Mouse (Mus musculus) kidney, embryonic 15.5 days (tissue): ENCODE data around the gene Ccdc194. TPM values are rescaled to one million over a fixed set of nuclear protein-coding genes. Genes with fewer than 3 reads are reported as not detected.
"Not testable (repeated sequence)": the region's sequence is repeated elsewhere in the genome, so short reads cannot be mapped to it uniquely, and the experiment has no call there.

Source experiments
- ATAC-seq: fragments of 200-750 bp; cut with Nextera tagmentation; replicated peaks from 2 replicates; pipeline ENCODE4 v1.8.0; 2017; ENCODE audit warnings: moderate TSS enrichment; ENCODE audit not compliant: low FRiP score
- H3K27ac ChIP-seq: fragments of 300-500 bp; sonication (generic); 2 replicates; pipeline ENCODE4 v1.5.1; 2015; ENCODE audit warnings: mild to moderate bottlenecking, inconsistent platforms
- H3K27me3 ChIP-seq: fragments of 300-500 bp; sonication (generic); 2 replicates; pipeline ENCODE4 v1.6.1; 2015; ENCODE audit warnings: inconsistent platforms
- H3K36me3 ChIP-seq: fragments of 300-500 bp; sonication (generic); 2 replicates; pipeline ENCODE4 v1.6.1; 2015; ENCODE audit warnings: inconsistent platforms
- H3K4me1 ChIP-seq: fragments of 300-500 bp; sonication (generic); 2 replicates; pipeline ENCODE4 v1.6.1; 2015; ENCODE audit warnings: inconsistent platforms
- H3K4me2 ChIP-seq: fragments of 300-500 bp; sonication (generic); 2 replicates; pipeline ENCODE4 v1.6.1; 2015; ENCODE audit warnings: moderate library complexity, mild to moderate bottlenecking, inconsistent platforms
- H3K4me3 ChIP-seq: fragments of 300-500 bp; sonication (generic); replicated peaks from 2 replicates; pipeline ENCODE4 v1.5.1; 2015; ENCODE audit warnings: mild to moderate bottlenecking, inconsistent platforms
- H3K9ac ChIP-seq: fragments of 300-500 bp; sonication (generic); 2 replicates; pipeline ENCODE4 v1.6.1; 2015; ENCODE audit warnings: mild to moderate bottlenecking, inconsistent platforms
- H3K9me3 ChIP-seq: fragments of 300-500 bp; sonication (generic); replicated peaks from 2 replicates; pipeline ENCODE4 v1.6.1; 2016; ENCODE audit warnings: inconsistent platforms
- WGBS: fragments of 180-500 bp; shearing (Covaris S2); methylation state at CpG from one replicate; pipeline ENCODE4 v1.1.7; 2015; ENCODE audit warnings: mixed read lengths; 5-methylcytosine and 5-hydroxymethylcytosine counted together
- polyA plus RNA-seq: library from polyadenylated mRNA; unstranded; fragments of >200 nt; fragmentation: Nextera tagmentation; extraction: Ambion mirVana; gene quantifications from 2 replicates; pipeline ENCODE4 v1.2.1, GENCODE M21; 2015

The Ccdc194 gene
- polyA plus RNA-seq, 1 experiment from 2014 or later, result 0.52 TPM

DNA sequence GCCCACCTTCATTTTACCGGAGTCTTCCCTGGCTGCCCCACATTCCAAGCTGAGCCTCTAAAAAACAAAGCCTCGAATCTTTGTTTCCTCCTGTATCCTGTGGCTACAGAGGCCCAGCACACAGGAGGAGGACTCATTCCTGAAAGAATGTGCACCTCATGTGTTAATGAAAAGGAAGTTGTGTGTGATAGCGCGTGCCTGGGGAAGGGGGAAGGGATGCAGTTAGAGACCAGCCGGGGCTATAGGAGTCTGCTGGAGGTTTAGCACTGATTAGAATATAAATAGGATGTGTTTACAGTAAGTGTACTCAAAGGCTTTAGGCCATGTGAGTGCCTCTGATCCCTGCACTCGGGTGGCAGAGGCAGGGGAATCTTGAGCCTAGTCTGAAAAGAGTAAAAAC lies 761 bp upstream of the Ccdc194 start:
- ATAC-seq, result no peak
- H3K36me3 ChIP-seq, result no peaks in the 10 kb centered on the region
- H3K9ac ChIP-seq, result no peak overlapping the region
- H3K27ac ChIP-seq, result peak overlapping the region; percentile 84
- H3K9me3 ChIP-seq, result no peaks in the 10 kb centered on the region
- H3K27me3 ChIP-seq, result peaks cover 34% of the 10 kb centered on the region
- WGBS, result 25% methylated on average over 6 of the region's 6 CpGs
- H3K4me2 ChIP-seq, result no peak overlapping the region
- H3K4me3 ChIP-seq, result no peak overlapping the region
- peaks cover 46% of the 10 kb centered on the region for H3K4me1 ChIP-seq

DNA sequence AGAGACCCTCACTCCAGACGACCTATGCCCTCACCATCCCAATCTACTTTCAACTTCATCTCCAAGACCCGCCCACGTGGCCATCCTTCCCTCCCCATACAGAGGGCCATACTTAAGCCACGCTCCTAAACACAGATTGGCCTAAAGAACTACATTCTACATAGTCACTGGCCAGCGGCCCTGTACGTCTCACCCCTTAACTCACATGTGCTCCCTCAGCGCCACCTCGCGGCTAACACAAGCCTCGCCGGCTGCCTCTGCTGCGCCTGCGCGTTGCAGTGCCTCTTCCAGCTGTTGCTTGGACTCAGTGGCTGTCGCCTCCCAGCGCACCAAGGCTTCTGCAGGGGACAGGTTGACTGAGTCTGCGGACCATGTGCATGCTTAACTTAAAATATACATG lies 3.9 kb downstream of the Ccdc194 start:
- H3K4me2 ChIP-seq, result peak overlapping the region; percentile 37
- ATAC-seq, result peak; percentile 90
- peaks cover 40% of the 10 kb centered on the region for H3K4me1 ChIP-seq
- H3K27me3 ChIP-seq, result peaks cover 35% of the 10 kb centered on the region
- no peaks in the 10 kb centered on the region for H3K36me3 ChIP-seq
- no peak overlapping the region for H3K27ac ChIP-seq
- no peak overlapping the region for H3K9ac ChIP-seq
- peak overlapping the region; percentile 14; the same call in 1 of the 2 replicates for H3K4me3 ChIP-seq
- 5% methylated on average over 17 of the region's 17 CpGs for WGBS
- no peaks in the 10 kb centered on the region for H3K9me3 ChIP-seq

DNA sequence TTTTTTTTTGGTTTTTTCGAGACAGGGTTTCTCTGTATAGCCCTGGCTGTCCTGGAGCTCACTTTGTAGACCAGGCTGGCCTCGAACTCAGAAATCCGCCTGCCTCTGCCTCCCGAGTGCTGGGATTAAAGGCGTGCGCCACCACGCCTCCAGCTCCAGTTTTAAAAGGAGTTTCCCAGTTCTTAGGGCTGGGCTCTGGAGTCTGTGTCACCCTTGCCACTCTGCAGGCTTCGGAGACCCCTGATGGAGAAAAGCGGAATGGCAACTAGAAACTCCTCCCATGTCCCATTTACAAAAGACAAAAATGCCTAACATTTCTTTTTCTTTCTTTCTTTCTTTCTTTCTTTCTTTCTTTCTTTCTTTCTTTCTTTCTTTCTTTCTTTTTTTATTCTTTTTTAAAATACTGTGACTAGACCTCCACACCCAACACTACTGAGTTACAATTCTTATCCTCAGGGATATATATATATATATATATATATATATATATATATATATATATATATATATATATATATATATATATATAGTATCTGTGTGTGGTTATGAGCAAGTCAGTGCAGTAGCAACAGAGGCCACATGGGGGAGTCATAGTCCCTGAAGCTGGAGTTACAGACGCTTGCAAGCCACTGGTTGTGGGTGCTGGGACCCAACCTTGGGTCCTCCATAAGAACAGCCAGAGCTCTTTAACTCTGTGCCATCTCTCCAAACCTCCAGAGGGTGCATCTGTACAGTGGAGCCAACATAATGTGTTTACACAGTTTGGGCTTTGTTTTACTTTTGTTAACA lies 6.3 kb downstream of the Ccdc194 start:
- not testable (repeated sequence) for ATAC-seq, H3K9me3 ChIP-seq, H3K9ac ChIP-seq, H3K4me2 ChIP-seq, H3K27ac ChIP-seq, H3K36me3 ChIP-seq, H3K4me3 ChIP-seq
- WGBS, result 40% methylated on average over 9 of the region's 10 CpGs
- Histone ChIP-seq H3K27me3 (peaks cover 13% of the 10 kb centered on the region), H3K4me1 (peaks cover 25% of the 10 kb centered on the region)

DNA sequence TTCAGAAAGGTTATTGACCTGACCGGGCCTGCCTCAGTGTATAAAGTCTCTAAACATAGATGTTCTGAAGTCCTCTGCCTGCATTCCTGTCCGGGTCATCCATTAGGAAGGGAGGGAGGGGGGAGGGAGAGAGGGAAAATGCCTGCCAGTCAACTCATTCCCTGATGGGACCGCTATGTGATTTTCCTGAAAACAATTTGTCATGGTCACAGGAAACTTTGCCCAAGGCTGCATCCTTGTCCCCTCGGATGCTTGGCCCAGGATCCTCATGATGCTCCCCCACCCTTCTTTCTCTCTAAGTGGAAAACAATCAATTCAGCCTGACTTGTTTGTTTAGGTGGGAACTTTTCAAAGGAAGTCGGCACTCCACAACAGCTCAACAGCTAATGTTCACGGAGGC lies 8.7 kb downstream of the Ccdc194 start:
- 18% methylated on average over 6 of the region's 6 CpGs for WGBS

DNA sequence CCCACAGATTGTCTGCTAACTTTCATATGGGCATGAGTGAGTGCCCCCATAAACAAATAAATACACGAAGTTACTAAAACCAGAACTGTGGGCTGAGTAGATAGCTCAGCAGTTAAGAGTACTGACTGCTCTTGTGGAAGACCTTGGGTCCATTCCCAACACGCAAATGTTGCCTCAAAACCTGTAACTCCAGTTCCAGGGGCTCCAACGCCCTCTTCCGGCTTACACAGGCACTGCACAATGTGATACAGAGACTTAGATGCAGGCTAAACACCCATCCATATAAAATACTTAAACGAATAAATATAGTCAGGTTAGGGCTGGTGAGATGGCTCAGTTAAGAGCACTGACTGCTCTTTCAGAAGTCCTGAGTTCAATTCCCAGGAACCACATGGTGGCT lies 10.5 kb downstream of the Ccdc194 start:
- peaks cover 20% of the 10 kb centered on the region for H3K4me1 ChIP-seq
- no peaks in the 10 kb centered on the region for H3K36me3 ChIP-seq
- no peak overlapping the region for H3K4me3 ChIP-seq
- 79% methylated on average over 5 of the region's 5 CpGs for WGBS
- H3K9ac ChIP-seq, result no peak overlapping the region
- H3K27me3 ChIP-seq, result peaks cover 5% of the 10 kb centered on the region
- no peak overlapping the region for H3K27ac ChIP-seq
- no peak overlapping the region for H3K4me2 ChIP-seq
- no peak for ATAC-seq
- H3K9me3 ChIP-seq, result no peaks in the 10 kb centered on the region

More for the DNA sequence above, 8.7 kb downstream of the Ccdc194 start:
- no peak overlapping the region for H3K27ac ChIP-seq
- peaks cover 10% of the 10 kb centered on the region; the same call in 1 of the 2 replicates for H3K27me3 ChIP-seq
- peaks cover 24% of the 10 kb centered on the region for H3K4me1 ChIP-seq
- no peak overlapping the region for H3K9ac ChIP-seq
- no peak overlapping the region for H3K4me2 ChIP-seq
- no peaks in the 10 kb centered on the region for H3K9me3 ChIP-seq
- H3K36me3 ChIP-seq, result no peaks in the 10 kb centered on the region
- H3K4me3 ChIP-seq, result no peak overlapping the region
- ATAC-seq, result no peak

DNA sequence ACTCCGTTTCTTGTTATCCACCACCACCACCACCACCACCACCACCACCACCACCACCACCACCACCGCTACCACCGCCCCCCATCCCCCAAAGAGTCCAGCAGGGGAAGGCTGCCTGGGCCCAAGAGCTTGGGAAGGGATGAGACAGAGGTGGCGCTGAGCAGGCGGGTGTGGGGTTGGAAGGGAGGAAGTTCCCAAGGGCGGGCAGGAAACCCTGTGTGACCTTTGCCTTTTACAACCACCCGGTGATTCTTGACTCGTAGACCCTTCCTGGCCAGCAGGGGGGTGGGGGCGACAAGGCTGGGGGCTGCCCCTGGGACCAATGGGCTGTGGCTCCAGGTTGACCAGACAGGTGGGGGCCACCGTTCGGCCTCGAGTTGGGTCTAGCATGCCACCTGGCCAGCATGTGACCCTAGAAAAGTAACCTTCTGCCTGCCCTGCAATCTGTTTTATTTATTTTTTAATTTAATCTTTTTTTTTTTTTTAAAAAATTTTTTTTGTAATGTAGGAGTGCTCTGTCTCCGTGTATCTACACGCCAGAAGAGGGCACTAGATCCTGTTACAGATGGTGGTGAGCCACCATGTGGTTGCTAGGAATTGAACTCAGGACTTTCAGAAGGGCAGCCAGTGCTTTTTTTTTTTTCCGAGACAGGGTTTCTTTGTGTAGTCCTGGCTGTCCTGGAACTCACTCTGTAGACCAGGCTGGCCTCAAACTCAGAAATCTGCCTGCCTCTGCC lies 12.3 kb downstream of the Ccdc194 start:
- Histone ChIP-seq H3K27ac (0 out of 2 replicates have a peak overlapping the region, but pooled peaks have one; percentile 41), H3K27me3 (peaks cover 22% of the 10 kb centered on the region), H3K4me1 (peaks cover 19% of the 10 kb centered on the region), H3K4me2 (no peak overlapping the region), H3K9ac (no peak overlapping the region), H3K9me3 (no peaks in the 10 kb centered on the region), H3K4me3 (no peak overlapping the region), H3K36me3 (no peaks in the 10 kb centered on the region)
- WGBS, result 66% methylated on average over 15 of the region's 15 CpGs
- no peak for ATAC-seq

DNA sequence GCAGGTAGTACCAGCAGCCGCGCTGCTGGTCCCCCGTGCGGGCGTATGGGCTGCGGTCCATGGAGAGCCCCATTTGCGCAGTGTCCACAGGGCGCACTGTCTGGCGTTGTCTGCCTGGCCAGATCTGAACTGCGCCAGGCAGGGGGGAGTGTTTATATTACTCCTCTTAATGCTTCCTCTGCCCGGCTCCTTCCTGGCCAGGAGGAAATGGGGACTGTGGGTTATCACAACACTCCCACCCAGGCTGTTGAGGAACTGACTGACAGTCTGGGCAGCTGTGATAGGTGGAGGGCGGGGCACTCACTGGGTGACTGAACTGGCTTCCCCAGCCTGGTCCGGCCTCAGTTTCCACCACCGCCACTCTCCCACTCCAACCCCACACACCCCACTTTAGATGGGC lies 13.9 kb downstream of the Ccdc194 start, which contains the start of gene Plvap:
Gene Plvap (minus strand): TSS at position 109 of the 400 bp plus-strand sequence.
- peak; percentile 24; the same call in 1 of the 2 replicates for ATAC-seq
- no peaks in the 10 kb centered on the region for H3K36me3 ChIP-seq
- H3K27ac ChIP-seq, result peak within 1 kb of the TSS; percentile 24; the same call in 1 of the 2 replicates
- peaks cover 37% of the 10 kb centered on the region for H3K27me3 ChIP-seq
- peaks cover 24% of the 10 kb centered on the region for H3K4me1 ChIP-seq
- no peaks in the 10 kb centered on the region for H3K9me3 ChIP-seq
- peak within 1 kb of the TSS; percentile 29 for H3K4me3 ChIP-seq
- 24% methylated on average over 14 of the region's 14 CpGs for WGBS
- H3K9ac ChIP-seq, result no peak within 1 kb of the TSS
- H3K4me2 ChIP-seq, result peak within 1 kb of the TSS; percentile 46

DNA sequence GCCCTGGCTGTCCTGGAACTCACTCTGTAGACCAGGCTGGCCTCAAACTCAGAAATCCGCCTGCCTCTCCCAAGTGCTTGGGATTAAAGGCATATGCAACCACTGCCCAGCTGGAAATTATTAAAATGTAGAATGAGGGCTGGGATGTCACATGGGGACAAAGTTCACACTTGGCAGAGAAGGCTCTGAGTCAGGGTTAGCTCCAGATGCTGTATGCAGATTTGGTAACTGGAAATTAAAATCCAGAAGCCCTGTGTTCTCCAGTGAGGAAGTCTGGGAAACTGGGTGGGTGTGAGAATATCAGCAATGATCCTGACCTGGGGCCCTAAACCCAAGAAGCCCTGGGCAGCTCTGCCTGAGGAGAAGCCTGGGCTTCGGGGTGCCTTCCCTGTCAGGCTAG lies 16.2 kb downstream of the Ccdc194 start:
- no peak overlapping the region for H3K27ac ChIP-seq
- peak overlapping the region; percentile 24; the same call in 1 of the 2 replicates for H3K9ac ChIP-seq
- peak overlapping the region; percentile 46 for H3K4me2 ChIP-seq
- peak overlapping the region; percentile 29 for H3K4me3 ChIP-seq
- 78% methylated on average over 2 of the region's 2 CpGs for whole genome bisulfite sequencing
- H3K36me3 ChIP-seq, result no peaks in the 10 kb centered on the region
- no peaks in the 10 kb centered on the region for H3K9me3 ChIP-seq
- peaks cover 51% of the 10 kb centered on the region for H3K27me3 ChIP-seq
- ATAC-seq, result no peak
- H3K4me1 ChIP-seq, result peaks cover 23% of the 10 kb centered on the region

DNA sequence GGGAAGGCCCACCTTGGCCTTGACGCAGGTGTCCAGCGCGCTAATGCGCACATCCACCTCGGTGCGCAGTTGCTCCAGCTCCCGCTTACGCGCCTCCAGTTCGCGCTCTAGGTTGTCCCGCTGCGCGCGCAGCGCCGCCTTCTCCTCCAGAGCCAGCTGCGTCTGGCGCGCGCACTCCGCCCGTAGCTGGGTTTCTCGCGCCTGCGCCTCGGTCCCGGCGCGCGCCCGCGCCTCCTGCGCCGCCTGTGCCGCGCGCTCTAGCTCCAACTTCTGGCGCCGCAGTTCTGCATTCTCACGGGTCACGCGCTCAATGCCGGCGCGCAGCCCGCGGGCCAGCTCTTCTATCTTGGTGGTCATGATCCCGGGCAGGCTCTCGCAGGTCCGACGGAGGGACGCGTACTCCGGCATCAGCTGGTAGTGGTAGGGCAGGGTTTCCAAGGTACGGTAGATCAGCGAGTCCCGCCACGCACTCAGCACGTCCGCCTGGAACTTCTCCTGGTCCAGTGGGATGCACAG lies 17.9 kb downstream of the Ccdc194 start:
- Histone ChIP-seq H3K27me3 (peaks cover 50% of the 10 kb centered on the region), H3K4me1 (peaks cover 23% of the 10 kb centered on the region), H3K9ac (peak overlapping the region; percentile 44), H3K4me3 (peak overlapping the region; percentile 51), H3K9me3 (no peaks in the 10 kb centered on the region), H3K4me2 (peak overlapping the region; percentile 90), H3K27ac (no peak overlapping the region), H3K36me3 (no peaks in the 10 kb centered on the region)
- under 1% methylated on average over 61 of the region's 61 CpGs for WGBS
- peak; percentile 70 for ATAC-seq

DNA sequence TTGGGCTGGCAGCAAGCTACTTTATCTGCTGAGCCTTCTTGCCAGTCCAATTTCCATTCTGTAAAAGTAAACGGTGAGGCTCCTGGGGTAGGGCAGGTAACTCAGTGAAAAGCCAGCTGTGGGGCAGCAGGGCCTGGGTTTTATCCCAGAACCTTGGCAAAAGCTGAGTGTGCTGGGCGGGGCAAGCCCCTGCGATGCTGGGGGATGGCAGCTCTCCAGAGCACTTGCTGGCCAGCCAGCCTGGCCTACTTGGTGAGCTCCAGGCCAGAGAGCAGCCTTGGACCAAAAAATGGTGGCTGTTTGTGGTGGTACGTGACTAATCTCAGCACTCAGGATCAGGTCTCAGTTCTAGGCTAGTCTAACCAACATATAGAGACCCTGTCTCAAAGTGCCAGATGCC lies 19.5 kb downstream of the Ccdc194 start:
- no peak overlapping the region for H3K4me3 ChIP-seq
- peaks cover 48% of the 10 kb centered on the region for H3K27me3 ChIP-seq
- H3K4me1 ChIP-seq, result peaks cover 17% of the 10 kb centered on the region
- H3K27ac ChIP-seq, result no peak overlapping the region
- no peak overlapping the region for H3K9ac ChIP-seq
- ATAC-seq, result no peak
- H3K36me3 ChIP-seq, result no peaks in the 10 kb centered on the region
- no peaks in the 10 kb centered on the region for H3K9me3 ChIP-seq
- H3K4me2 ChIP-seq, result no peak overlapping the region
- WGBS, result 89% methylated on average over 4 of the region's 4 CpGs

DNA sequence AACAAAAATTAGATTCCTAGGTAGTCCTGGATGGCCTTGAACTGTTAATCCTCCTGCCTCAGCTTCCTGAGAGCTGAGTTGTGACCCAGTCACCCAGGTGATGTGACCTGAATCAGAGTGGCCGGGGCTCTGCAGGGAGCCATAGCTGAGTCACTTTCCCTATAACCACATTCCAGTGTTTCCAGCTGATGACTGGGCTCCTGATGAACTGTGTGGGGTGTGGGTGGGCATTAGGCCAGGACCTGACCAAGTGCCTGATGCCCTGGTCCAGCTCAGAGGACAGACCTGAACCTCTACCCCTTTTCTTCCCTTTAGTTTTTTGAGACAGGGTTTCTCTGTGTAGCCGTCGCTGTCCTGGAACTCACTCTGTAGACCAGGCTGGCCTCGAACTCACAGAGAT lies 20.2 kb downstream of the Ccdc194 start:
- Histone ChIP-seq H3K36me3 (no peaks in the 10 kb centered on the region), H3K9me3 (no peaks in the 10 kb centered on the region), H3K4me1 (peaks cover 23% of the 10 kb centered on the region), H3K4me3 (no peak overlapping the region), H3K4me2 (no peak overlapping the region), H3K9ac (no peak overlapping the region), H3K27me3 (peaks cover 48% of the 10 kb centered on the region), H3K27ac (no peak overlapping the region)
- ATAC-seq, result no peak
- WGBS, result 95% methylated on average over 4 of the region's 4 CpGs

DNA sequence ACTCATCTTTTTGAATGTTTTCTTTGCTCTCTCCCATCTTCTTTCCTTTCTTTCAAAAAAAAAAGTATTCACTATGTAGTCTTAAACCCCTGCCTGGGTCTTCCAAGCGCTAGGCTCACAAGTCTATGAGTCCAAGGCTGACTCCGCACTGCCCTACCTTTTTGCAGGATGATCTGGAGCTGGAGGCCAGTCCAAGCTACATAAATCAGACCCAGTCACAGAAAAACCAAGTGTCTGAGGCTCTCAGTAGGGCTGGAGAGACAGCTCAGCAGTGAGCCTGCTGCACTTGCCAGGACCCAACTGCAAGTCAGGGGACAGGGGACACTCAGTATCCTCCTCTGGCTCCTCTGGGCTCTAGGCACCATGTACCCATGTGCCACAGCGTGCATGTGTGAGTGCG lies 21.2 kb downstream of the Ccdc194 start:
- Histone ChIP-seq H3K27me3 (peaks cover 39% of the 10 kb centered on the region), H3K9ac (no peak overlapping the region), H3K4me3 (no peak overlapping the region), H3K9me3 (no peaks in the 10 kb centered on the region), H3K36me3 (no peaks in the 10 kb centered on the region), H3K4me1 (peaks cover 29% of the 10 kb centered on the region), H3K27ac (0 out of 2 replicates have a peak overlapping the region, but pooled peaks have one; percentile 37), H3K4me2 (no peak overlapping the region)
- no peak for ATAC-seq
- WGBS, result 81% methylated on average over 4 of the region's 4 CpGs
